Mouse (Mus musculus) activated CD4-positive, CD25-positive, alpha-beta regulatory T cell, adult 4 months (primary cell): ENCODE data around the gene Sco2. TPM values are rescaled to one million over a fixed set of nuclear protein-coding genes. Genes with fewer than 3 reads are reported as not detected.

Source experiments
- ATAC-seq: one replicate; pipeline ENCODE4 v1.8.0; 2017
- polyA plus RNA-seq, 2 experiments: library from polyadenylated mRNA; unstranded; fragments of 100-300 nt; shearing (Covaris generic); gene quantifications; one replicate each; pipeline ENCODE4 v1.2.1; 2017

The Sco2 gene
- polyA plus RNA-seq, 2 experiments from 2014 or later, result 2.1 to 4.9 TPM

DNA sequence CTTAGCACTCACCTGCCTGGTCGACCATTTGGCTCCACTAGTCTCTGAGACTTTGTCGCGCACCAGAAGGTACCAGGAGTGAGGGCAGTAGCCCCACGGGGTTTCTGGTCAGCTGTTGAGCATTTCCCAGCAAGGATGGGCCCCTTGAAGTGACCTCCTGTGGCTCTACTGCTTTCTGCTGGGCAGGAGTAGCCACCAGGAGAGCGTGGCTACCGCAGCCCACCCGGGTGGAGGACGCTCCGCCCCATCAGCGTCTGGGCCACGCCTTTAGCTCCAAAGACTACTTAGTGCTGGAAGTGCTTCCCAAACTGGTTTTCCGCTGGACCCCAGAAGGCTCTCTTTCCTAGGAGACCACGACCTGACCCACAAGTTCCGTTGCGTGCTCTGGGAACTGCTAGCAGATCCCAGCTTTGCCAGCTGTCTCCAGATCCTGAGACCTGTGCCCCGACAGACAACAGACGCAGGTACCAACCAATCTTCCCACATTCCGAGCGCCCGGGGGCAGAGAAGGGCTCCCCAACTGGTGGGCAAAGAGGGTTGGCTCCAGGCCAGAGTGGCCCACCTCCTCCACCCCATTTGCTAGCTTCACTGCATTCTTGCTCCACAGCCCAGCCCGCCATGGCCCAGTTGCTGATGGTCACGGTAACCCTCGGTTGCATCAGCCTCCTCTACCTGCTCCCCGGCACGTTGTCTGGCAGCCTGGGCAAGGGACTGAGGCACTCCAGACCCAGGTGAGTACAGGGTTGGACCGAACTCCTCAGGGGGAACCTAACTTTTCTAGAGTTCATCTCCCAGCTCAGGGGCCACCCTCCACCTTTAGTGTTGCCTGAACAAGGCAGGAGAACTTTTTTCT is 50.8 kb downstream of the Sco2 start, which contains the start of gene Adm2:
Gene Adm2 (plus strand): TSS at position 51 of the 853 bp plus-strand sequence.
- ATAC-seq, result no peak

Other genes with a start within 250 kb of the Sco2 start
- 10 to 100 TPM; 14.3 to 16.1 TPM for gene Hdac10, start 245.1 kb downstream of the Sco2 start, polyA plus RNA-seq
- gene Mapk12, start 233.1 kb downstream of the Sco2 start, polyA plus RNA-seq, result 1 to 10 TPM; 1.1 to 2.1 TPM
- gene Mapk11, start 224.2 kb downstream of the Sco2 start, polyA plus RNA-seq, result 10 to 100 TPM; 21.2 to 22.5 TPM
- gene Plxnb2, start 193.1 kb downstream of the Sco2 start, polyA plus RNA-seq, result 1 to 10 TPM; 1.0 to 2.1 TPM
- gene Dennd6b, start 177.3 kb downstream of the Sco2 start, polyA plus RNA-seq, result 1 to 10 TPM; 7.7 to 8.4 TPM
- 10 to 100 TPM; 20.8 to 25.1 TPM for gene Ppp6r2, start 162.3 kb downstream of the Sco2 start, polyA plus RNA-seq
- gene Sbf1, start 58.5 kb downstream of the Sco2 start, polyA plus RNA-seq, result 100 to 1,000 TPM in 1 of 2 experiments, 10 to 100 TPM in 1; 80.4 to 102 TPM
- gene Adm2, start 51.1 kb downstream of the Sco2 start, polyA plus RNA-seq, result not detected
- not detected for gene Miox, start 39.4 kb downstream of the Sco2 start, polyA plus RNA-seq
- gene Lmf2, start 18.2 kb downstream of the Sco2 start, polyA plus RNA-seq, result 10 to 100 TPM; 20.8 to 38.6 TPM
- gene Ncaph2, start 18.1 kb downstream of the Sco2 start, polyA plus RNA-seq, result 100 to 1,000 TPM; 141 to 171 TPM
- gene Tymp, start 3.2 kb upstream of the Sco2 start, polyA plus RNA-seq, result under 1 TPM; 0.61 to 0.74 TPM
- 1 to 10 TPM; 1.2 to 1.9 TPM for gene Odf3b, start 5.4 kb upstream of the Sco2 start, polyA plus RNA-seq
- under 1 TPM in 1 of 2 experiments, not detected in 1; 0.23 TPM for gene Klhdc7b, start 11.1 kb upstream of the Sco2 start, polyA plus RNA-seq
- not detected for gene Syce3, start 36.7 kb upstream of the Sco2 start, polyA plus RNA-seq
- under 1 TPM; 0.26 to 0.57 TPM for gene Cpt1b, start 52.0 kb upstream of the Sco2 start, polyA plus RNA-seq
- gene C730034F03Rik, start 55.7 kb upstream of the Sco2 start, polyA plus RNA-seq, result 1 to 10 TPM; 4.1 to 5.8 TPM
- not detected for gene Gm44502, start 55.9 kb upstream of the Sco2 start, polyA plus RNA-seq
- gene Chkb, start 56.1 kb upstream of the Sco2 start, polyA plus RNA-seq, result 10 to 100 TPM; 50.7 to 55.4 TPM
- under 1 TPM in 1 of 2 experiments, not detected in 1; 0.34 TPM for gene Mapk8ip2, start 80.1 kb upstream of the Sco2 start, polyA plus RNA-seq
- gene Arsa, start 103.6 kb upstream of the Sco2 start, polyA plus RNA-seq, result 1 to 10 TPM; 6.8 to 8.6 TPM
- gene Shank3, start 125.8 kb upstream of the Sco2 start, polyA plus RNA-seq, result not detected
- gene Acr, start 194.5 kb upstream of the Sco2 start, polyA plus RNA-seq, result not detected
- 1 to 10 TPM in 1 of 2 experiments, under 1 TPM in 1; 0.88 to 2.6 TPM for gene Rabl2, start 218.1 kb upstream of the Sco2 start, polyA plus RNA-seq